Mouse (Mus musculus) right cerebral cortex, postnatal 10 days (tissue): Measurements from ENCODE around the gene Abcc12.

Experiments
- DNase-seq, 2 experiments: peaks; one replicate each; pipeline ENCODE4 v3.0.0; 2021; ENCODE audit warnings: low spot score in 2 of 2

Abcc12 gene

DNA sequence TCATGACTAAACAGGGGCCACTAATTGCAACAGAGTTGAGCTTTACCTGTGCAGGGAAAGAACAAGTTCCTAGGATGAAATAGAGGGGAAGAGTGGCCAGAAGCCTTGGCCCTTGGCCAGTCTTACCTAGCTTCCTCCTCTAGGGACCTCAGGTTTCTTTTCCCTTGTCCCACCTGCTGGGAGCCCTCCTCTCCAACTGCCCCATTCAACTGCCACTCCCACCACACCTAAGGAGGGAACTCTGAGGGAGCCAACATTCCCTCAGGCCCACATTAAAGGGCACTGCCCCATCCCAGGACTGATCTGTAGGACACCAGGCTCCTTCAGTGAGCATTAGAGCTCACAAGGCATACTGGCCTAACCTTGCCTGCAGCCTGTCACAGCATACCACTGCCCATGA, at the start of gene Abcc12:
Gene Abcc12, minus strand, starts transcription at position 229 of the 400 bp plus-strand sequence.
- no peak for DNase-seq

DNA sequence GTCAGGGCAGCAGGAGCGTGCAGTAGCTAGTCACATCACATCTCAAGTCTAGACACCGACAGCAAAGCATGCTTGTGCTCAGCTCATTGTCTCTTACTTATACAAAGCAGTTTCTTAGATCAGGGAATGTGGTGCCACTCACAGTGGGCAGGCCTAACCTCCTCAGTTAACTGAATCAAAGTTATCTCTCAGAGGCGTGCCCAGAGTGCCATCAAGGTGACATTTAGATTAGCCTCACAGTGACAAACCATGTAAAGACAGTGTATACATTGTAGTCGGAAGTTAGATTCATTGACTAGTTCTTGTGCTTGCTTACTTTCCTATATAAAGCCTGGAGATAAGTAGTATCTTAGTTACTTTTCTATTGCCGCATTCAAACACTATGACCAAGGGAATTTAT, 49.7 kb upstream of the Abcc12 start:
- no peak for DNase-seq

DNA sequence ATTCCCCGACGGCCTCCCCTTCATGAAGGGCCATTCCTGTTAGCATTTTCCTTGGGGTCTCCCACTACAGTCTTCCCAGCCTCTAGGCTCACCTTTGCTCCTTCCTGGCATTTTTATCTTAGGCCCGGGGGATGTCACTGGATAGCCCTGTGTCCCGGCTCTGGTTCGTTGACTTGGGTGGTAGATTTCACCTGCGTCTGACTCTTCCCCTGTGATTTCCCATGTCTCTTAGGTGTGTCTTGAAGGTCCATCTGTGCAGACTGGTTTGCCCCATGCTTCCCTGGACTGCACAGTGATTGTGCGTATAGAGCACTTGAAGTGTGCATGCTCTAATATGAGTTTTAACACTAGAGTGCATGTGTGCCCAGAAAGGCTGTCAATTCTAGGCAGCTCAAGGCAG, 44.4 kb upstream of the Abcc12 start:
- DNase-seq, result no peak

DNA sequence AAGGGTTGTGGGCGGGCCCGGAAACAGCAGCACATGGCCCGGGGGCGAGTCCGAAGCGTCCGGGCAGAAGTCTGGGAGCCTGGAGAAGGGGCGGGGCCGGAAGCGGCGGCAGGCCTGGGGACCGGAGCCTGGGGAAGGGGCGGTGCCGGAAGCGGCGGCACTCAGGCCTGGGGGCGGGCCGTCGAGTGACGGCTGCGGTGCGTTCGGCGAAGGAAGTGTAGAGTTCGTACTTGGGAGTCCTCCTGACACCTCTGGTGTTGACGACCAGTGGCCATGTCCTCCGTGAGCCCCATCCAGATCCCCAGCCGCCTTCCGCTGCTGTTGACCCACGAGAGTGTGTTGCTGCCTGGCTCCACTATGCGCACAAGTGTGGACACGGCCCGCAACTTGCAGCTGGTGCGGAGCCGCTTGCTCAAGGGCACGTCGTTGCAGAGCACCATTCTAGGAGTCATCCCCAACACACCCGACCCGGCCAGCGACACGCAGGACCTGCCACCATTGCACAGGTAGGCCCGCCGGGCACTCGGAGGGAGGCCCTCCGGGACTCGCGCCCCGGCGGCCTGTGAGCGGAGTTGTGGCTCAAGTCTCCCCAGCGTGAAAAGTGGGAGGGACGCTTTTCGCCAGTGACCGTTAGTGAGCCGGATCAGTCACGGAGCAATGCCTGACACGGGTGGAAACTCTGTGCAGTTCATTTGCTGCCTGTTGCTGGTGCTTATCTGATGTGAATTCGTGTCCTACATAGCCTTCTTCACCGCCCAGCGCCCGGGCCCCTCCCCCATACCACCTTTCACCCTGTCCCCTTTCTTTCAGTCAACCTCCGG, 43.6 kb upstream of the Abcc12 start, which contains the start of gene Lonp2:
Gene Lonp2, plus strand, starts transcription at position 133 of the 821 bp plus-strand sequence.
- peak; percentile 98 for DNase-seq

DNA sequence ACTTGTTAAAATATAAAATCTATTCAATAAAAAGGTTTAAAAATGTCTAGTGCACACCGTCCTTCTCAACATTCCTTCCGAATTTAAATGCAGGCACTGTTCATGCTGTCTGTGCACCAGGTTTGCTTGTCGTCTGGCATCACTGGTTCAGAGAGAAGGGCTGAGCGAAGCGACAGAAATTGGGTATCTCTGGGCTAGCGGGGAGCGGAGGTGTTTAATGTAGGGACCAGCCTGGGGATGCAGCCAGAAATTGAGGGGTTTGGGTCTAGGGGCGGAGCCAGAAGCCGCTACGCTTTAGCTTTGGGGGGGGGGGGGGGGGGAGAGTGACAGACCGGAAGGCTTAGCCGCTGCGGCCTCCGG, 43.0 kb upstream of the Abcc12 start:
- no peak for DNase-seq

DNA sequence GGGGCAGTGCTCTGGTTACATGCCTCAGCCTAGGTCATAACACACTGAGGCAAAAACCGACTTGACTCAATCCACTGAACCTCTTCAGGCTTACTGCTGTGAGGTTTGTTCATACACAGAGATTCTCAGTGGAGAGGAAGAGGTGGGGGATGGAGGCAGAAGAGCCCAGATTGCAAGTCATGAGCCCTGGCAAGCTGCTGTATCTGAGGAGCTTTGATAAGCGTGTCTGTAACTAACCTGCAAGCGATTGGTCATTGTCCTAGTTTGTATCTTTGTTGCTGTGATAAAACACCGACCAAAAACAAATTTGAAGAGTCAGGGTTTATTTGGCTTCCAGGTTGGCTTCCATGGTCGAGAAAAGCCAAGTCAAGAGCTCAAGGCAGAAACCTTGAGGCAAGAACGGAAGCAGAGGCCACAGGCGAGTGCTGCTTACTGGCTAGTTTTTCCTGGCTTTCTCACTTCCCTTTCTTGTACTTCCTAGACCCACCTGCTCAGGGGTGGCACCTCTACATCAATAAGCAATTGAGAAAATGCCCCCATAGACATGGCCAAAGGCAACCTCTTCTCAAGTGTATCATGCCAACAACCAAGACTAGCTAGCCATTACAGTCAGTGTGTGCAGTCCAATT, 37.4 kb upstream of the Abcc12 start:
- DNase-seq, result no peak

DNA sequence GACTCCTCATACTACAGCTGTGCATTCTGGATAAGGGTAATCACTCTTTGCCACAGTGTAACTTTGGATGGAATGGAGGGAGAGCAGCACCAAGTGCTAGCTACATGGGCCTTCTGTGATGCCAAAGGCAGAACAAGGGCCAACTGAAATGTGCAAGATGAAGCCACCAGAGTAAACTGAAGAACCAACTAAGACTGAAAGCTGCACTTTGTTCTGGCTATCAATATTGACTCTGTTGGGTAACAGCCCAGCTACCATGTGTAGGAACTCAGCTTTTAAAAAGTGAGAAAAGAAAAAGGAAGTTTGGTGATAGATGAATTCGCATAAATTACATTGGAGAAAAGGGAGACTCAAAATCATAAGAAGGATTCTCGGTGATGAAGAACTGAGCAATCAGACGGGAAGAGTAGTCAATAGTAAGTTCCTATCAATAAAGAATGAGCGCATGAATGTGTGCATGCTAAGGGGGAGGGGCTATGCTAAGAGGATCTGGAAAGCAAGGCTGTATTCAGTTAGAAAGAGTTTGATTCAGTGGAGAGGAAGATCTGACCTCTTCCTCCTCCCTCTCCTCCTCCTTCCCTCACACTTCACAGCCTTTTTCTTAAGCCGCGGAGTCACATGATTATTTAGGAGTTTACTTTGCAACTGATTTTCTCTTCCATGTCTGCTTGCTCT, 34.7 kb upstream of the Abcc12 start:
- DNase-seq, result no peak

DNA sequence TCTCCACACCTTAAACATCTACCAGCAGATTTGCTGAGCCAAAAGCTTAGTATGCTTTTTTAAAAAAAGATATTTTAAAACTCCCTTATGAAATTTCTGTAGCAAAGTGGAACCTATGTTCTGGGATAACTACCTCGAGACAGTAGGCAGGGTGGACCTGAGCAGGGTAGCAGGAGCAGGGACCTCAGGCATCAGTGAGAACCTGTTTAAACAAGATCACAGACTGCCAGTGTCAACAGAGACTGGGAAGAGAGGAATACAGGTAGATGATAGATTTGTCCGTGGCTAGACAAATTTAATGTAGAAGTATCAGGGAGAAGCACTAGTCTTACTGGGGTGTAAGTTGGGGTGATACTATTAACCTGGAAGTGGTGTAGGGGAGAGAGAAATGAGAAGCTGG, 33.3 kb upstream of the Abcc12 start:
- no peak for DNase-seq

DNA sequence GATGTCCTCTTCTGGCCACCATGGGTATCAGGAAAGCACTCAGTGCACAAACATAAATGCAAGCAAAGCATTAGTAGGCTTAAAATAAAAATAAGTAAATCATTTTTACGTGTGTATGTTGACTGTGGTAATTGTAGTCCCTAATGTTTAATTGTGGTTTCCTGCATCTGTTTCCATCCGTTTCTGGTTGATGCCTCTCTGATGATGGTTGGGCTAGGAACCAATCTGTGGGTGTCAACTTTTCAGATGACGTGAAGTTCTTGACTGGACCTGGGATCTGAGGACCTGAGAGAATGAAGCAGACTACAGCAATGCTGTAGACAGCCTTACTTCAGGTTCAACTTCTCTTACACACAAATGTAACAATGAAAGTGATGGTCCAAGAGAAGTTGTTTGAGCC, 24.2 kb upstream of the Abcc12 start:
- DNase-seq, result no peak

DNA sequence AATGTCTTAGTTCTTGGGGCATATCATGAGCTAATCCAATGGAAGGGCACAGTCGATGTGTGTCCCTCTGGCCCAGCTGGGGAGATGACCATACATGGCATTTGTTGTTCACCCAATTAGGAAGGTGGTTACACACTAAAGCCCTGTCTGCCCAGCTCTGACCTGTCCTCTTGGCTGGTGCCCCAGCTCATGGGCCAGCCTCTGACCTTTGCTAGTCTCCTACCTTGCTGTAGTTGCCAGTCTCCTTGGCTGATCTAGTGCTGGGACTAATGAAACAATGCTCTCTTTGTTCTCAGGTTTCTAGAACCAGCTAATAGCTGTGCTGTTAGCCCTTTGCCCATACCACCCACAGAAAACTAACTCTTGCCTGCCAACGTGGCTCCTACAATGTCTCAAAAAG, 22.7 kb upstream of the Abcc12 start:
- no peak for DNase-seq

DNA sequence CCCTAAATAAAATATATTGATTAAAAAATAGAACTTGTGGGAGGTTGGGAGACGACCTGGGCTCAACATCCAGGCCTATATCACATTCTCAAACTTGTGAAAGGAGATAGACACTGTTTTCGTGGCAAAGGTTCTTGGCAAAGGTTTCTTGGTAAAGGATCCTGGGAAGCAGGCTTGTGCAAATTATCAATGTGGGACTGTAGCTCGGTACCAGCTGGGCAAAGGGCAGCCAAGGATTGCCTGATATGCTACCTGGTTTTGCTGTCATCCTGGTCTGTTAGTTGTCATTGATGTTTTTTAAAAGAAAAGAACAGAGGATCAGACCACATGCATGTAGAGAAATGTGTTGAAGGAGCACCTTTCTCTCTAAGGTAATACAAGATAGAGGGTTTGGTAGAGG, 19.8 kb upstream of the Abcc12 start:
- no peak for DNase-seq

DNA sequence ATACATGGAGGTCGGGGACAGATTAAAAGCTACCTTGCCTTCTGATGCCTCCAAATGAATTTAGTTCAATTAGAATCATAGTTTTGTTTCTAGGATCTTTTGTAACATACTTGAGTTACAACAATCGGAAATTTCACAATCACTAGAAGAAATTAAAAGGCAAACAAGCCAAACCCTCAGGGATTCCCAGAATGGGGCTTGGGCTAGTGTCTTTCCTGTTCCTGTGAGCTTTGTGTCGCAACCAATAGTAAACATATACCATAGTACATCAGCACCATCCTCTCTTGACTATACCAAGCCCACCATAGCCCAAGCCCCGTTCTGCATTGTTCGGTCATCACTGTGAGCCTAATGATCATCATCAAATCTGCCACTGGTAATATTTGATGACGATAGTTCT, 18.8 kb upstream of the Abcc12 start:
- DNase-seq, result no peak

DNA sequence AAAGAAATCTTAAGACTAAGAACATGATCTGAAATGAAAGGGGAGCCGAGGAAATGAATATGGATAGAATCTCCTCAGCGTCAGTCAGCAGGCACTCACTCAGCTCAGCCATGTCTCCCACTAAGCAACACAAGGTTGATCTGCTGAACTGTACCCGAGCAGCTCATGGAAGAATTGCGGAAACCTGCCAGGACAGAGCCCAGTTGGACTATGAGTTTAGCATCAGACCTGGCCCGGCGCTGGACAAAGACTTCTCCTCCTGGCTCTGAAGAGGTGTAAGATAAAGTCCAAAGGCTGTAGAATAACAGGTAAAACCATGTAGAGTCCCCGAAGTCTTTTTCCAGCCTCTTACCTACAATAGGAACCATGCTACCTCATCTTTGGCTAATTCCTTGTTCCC, 17.2 kb upstream of the Abcc12 start:
- DNase-seq, result no peak

DNA sequence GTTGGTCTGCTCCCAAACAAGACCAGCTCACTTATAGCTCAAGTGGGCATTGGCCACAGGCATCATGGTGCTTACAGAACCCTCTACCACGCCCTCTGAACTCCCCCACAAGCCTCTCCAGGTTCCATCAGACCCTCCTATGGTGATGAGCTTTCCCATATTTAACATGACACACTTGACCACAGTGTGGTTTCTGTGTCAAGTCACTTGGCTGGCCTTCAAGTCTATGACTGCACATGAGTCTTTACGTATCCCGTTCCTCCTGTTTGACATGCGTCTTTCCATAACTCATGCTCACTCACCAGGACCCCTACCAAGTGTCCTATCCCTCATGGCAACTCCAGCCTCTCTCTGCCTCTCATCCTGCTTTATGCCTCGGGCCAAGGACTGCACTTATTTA, 15.2 kb upstream of the Abcc12 start:
- no peak for DNase-seq

DNA sequence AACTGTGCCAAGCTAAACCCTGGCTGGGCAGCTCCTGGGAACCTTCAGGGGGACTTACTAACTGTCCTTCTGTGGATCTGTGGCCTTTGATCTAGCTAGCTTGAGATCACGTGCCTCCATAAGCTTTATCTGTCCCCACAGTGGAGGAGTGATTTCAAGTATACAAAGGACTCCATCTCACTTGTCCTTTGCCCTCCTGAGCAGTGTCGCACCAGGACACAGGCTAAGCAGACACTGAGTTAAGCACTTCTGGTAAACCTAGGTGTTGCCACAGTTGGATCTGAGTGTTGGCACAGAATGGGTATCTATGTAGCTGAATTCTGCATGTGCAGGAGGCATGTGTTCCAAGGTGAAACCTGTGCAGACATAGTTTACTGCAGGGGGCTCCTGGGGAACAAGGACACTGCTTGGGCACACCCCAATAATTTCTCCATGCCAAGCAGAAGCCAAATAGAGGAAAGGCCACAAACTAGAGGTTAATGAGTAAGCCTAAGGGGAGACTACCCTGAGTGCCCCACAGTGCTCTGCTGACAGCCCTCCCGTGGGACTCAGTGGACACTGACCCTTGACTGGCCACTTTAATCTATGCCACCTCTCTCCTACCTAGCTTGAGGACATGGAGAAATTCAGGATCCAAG, 13.8 kb upstream of the Abcc12 start:
- no peak for DNase-seq

DNA sequence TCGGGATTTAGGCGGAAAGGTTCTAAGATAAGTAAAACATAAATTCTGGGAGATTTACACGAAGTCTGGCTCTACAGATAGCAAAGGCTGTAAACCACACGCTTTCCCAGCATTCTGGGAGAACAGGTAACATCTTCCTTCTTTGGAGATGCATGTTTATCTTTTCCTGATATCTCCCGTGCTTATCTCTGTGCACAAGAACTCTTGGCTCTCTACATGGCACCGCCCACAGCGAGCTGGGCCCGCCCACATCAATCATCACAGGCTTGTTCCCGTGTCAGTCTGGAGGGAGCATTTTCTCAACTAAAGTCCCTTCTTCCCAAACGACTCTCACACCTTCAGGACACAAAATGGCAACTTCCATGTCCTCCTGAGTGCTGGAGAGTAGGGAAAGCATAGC, 12.6 kb upstream of the Abcc12 start:
- no peak for DNase-seq

DNA sequence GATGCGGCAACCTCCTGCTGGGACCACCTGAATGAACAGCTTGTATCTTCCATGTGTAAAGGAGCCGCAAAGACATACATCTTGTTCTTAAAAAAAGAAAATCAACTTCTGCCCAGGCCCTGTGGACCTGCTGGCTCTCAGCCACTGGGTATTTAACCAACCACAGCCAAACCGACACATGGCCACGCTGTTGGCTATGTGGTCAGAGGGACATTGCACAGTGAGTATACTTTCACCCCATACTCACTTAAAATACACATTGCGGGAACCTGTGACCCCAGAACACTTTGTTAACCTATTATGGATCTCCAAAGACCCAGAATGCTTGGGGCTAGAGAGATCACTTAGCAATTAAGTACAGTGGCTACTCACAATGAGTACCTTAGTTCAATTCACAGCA, 7.9 kb upstream of the Abcc12 start:
- DNase-seq, result no peak

DNA sequence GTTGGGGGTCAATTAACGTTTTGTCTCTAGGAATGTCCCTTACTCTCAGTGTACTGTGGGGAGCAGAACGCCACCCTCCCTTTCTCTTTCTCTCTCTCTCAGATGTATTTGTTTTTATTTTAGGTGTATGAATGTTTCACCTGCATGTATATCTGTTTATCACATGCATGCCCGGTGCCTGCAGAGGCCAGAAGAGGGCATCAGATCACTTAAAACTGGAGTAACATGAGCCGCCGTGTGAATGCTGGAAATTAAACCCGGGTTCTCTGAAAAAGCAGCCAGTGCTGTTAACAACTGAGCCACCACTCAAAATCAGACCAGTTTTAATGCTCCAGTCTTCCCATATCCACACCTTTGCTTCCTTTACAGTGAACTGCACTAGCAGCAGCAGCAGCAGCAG, 6.2 kb upstream of the Abcc12 start:
- no peak for DNase-seq

DNA sequence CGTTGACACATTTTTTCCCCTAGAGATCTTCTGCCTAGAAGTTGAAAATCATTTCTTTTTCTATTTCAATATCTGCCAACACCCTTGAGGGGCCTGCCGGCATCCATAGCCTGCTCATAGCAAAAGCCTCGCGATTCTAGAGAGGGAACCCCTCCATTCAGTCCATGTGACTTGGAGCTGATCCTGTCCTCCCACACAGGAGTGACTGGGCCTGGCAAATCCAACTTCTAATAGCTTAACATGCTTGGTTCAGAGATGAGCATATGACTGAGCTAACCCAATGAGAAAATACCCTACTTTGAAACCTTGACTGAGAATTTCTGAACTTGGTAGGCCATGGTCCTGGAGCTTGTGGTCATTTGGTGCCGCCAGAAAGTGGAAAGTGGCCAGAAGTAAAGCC, 5.6 kb upstream of the Abcc12 start:
- no peak for DNase-seq

DNA sequence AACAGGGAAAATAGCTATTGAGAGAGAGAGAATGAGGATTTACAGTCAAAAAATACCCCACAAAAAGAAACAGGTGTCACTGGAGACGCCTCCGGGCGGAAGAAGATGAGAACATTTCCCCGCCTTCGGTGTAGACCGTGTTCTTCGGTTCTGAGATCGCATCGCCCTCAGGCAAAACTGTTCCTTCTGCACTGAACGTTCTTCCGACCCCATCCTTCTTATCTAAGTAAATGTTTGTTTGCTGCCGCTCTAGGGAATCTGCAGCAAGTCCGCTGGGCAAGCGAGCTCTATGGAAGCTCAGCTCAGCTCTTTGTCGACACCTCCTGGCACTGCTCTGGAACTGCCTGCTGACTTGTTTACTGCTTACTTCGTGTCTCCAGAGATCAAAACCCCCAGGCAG, 5.0 kb upstream of the Abcc12 start:
- DNase-seq, result peak; percentile 87 to 89

DNA sequence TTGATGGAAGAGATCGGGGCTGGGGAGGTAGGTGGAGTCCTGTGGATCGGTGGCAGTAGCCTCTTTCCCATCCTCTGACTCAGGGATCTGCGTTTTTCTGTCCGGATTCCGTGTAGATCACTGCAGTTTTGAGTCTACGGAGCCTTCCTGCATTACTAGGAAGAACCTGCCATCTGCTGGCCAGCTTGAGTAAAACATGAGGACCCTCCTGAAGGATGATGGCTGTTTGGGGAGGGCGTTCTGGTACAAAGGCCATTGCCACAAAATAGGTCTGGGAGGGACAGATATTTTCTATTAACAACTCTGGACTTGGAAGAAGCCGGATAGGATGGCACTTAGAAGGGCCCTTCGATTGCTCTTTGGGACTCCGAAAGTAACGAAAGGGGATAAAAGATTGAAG, 4.6 kb upstream of the Abcc12 start:
- DNase-seq, result peak; percentile 90 to 94

DNA sequence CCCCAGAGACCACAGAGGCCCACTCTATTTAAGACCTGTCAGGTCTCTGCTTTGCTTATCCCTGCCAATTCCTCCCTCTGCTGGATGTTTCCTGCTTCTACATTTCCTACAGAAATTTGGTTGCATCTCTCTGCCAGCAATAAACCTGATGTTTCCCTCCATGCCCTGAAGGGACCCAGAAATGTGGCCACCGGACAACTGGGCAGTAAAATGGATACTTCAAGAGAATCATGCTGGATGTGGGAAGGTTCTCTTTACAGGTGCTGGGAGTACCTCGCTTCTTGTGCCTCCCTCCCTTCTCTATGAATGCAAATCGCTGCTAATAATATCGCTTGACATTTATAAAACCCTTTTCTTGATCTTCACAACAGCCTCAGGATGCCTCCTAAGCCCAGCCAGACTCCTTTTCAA, 1.4 kb upstream of the Abcc12 start:
- peak; percentile 49 to 64 for DNase-seq

DNA sequence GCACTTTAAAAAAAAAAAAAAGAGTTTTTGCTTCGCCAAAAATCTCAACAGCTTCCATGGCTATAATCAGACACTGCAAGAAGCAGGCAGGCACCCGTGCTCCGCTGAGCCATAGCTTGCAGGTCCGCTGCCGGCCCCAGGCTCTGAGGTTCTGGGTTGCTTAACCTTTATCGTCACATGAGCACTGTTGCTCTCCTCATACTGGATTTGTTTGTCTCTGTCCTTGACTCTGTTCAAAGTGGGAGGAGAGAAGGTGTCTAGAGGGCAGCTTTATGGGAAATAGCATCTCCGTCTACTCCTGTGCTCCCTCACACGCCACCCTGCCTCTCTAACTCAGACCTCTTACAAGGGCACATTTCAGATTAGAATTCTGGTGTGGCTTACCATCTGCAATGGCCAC, 1.8 kb downstream of the Abcc12 start:
- no peak for DNase-seq
